Mouse (Mus musculus): ENCODE results near the gene Oca2. TPM values are rescaled to one million over a fixed set of nuclear protein-coding genes. Genes with fewer than 3 reads are reported as not detected.

Gene Oca2
- polyA plus RNA-seq, 2 experiments: not detected

GRCm38 (mm10) chr7:56254568-56254967, 15.0 kb downstream of the Oca2 start:
- H3K36me3 ChIP-seq (ENCODE audit: control insufficient read depth, insufficient read depth, low read length): no peaks in the 10 kb centered on the region
- DNase-seq (ENCODE audit: low spot score) (no peak), ATAC-seq (ENCODE audit: low FRiP score, low read depth) (no peak)
- no peaks in the 10 kb centered on the region for H3K4me1 ChIP-seq (ENCODE audit: control insufficient read depth, insufficient read depth, low read length)
- H3K4me3 ChIP-seq (replicated peaks; ENCODE audit: low read length): no peak overlapping the region
- H3K4me2 ChIP-seq (replicated peaks; ENCODE audit: low read depth, low read length, severe bottlenecking): no peak overlapping the region
- no peak overlapping the region for H3K9ac ChIP-seq (ENCODE audit: low read depth, low read length, severe bottlenecking)
- no peak for TF ChIP-seq POLR2A (IDR thresholded peaks at IDR 0.05; ENCODE audit: borderline replicate concordance, extremely low read depth, insufficient read depth, insufficient read length)
- no peaks in the 10 kb centered on the region for H3K27me3 ChIP-seq (ENCODE audit: control insufficient read depth, insufficient read depth, low read length)
- H3K27ac ChIP-seq (replicated peaks; ENCODE audit: low read depth, low read length): no peak overlapping the region
- H3K9me3 ChIP-seq (ENCODE audit: control insufficient read depth, low read length): no peaks in the 10 kb centered on the region
- WGBS: 77% methylated on average over 10 of the region's 10 CpGs

- TF ChIP-seq POLR2A (IDR thresholded peaks at IDR 0.05; ENCODE audit: borderline replicate concordance, extremely low read depth, insufficient read depth, insufficient read length): no peak
- DNase-seq (ENCODE audit: low spot score) (no peak), ATAC-seq (ENCODE audit: low FRiP score, low read depth) (no peak; the same call in 1 of the 2 replicates)
- H3K9ac ChIP-seq (ENCODE audit: low read depth, low read length, severe bottlenecking): no peak overlapping the region
- no peak overlapping the region for H3K27ac ChIP-seq (replicated peaks; ENCODE audit: low read depth, low read length)
- H3K4me2 ChIP-seq (replicated peaks; ENCODE audit: low read depth, low read length, severe bottlenecking): no peak overlapping the region
- no peaks in the 10 kb centered on the region for H3K36me3 ChIP-seq (ENCODE audit: control insufficient read depth, insufficient read depth, low read length)
- no peak overlapping the region for H3K4me3 ChIP-seq (replicated peaks; ENCODE audit: low read length)
- H3K27me3 ChIP-seq (ENCODE audit: control insufficient read depth, insufficient read depth, low read length): no peaks in the 10 kb centered on the region
- WGBS: 50% methylated on average over 3 of the region's 3 CpGs
- no peaks in the 10 kb centered on the region for H3K4me1 ChIP-seq (ENCODE audit: control insufficient read depth, insufficient read depth, low read length)
- no peaks in the 10 kb centered on the region for H3K9me3 ChIP-seq (ENCODE audit: control insufficient read depth, low read length)
These were observed 18.4 kb downstream of the Oca2 start for GRCm38 (mm10) chr7:56257875-56258441.

DNA sequence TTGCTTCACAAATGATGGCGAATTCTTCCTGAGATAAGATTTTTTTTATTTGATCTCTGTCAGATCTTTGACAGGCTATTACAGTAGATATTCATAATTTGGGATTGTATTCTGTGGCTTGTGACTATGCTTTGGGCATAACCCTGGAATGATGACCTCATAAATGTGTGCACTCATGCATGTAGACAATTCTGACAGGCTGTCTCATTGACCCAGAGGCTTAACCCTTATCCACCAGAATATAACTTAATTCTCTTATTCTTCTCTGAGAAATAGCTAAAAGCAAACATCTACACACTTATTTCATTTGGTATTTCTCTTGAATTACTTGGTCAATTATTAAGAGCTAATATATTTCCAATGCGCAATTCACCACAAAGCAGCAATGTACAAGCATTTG, 37.9 kb downstream of the Oca2 start:
- Histone ChIP-seq H3K27me3 (ENCODE audit: control insufficient read depth, insufficient read depth, low read length) (no peaks in the 10 kb centered on the region), H3K9me3 (ENCODE audit: control insufficient read depth, low read length) (no peaks in the 10 kb centered on the region), H3K27ac (replicated peaks; ENCODE audit: low read depth, low read length) (no peak overlapping the region), H3K4me1 (ENCODE audit: control insufficient read depth, insufficient read depth, low read length) (no peaks in the 10 kb centered on the region), H3K4me2 (replicated peaks; ENCODE audit: low read depth, low read length, severe bottlenecking) (no peak overlapping the region), H3K36me3 (ENCODE audit: control insufficient read depth, insufficient read depth, low read length) (no peaks in the 10 kb centered on the region), H3K9ac (ENCODE audit: low read depth, low read length, severe bottlenecking) (no peak overlapping the region), H3K4me3 (replicated peaks; ENCODE audit: low read length) (no peak overlapping the region)
- no peak for ATAC-seq (ENCODE audit: low FRiP score, low read depth)
- no peak for TF ChIP-seq POLR2A (IDR thresholded peaks at IDR 0.05; ENCODE audit: borderline replicate concordance, extremely low read depth, insufficient read depth, insufficient read length)
- DNase-seq (ENCODE audit: low spot score): no peak
- 90% methylated on average over 2 of the region's 2 CpGs for WGBS

- no peak for TF ChIP-seq POLR2A (IDR thresholded peaks at IDR 0.05; ENCODE audit: borderline replicate concordance, extremely low read depth, insufficient read depth, insufficient read length)
- Histone ChIP-seq H3K27me3 (ENCODE audit: control insufficient read depth, insufficient read depth, low read length) (no peaks in the 10 kb centered on the region), H3K27ac (replicated peaks; ENCODE audit: low read depth, low read length) (no peak overlapping the region), H3K4me2 (replicated peaks; ENCODE audit: low read depth, low read length, severe bottlenecking) (no peak overlapping the region), H3K4me3 (replicated peaks; ENCODE audit: low read length) (no peak overlapping the region), H3K9me3 (ENCODE audit: control insufficient read depth, low read length) (no peaks in the 10 kb centered on the region), H3K4me1 (ENCODE audit: control insufficient read depth, insufficient read depth, low read length) (no peaks in the 10 kb centered on the region), H3K9ac (ENCODE audit: low read depth, low read length, severe bottlenecking) (no peak overlapping the region), H3K36me3 (ENCODE audit: control insufficient read depth, insufficient read depth, low read length) (no peaks in the 10 kb centered on the region)
- 32% methylated on average over 6 of the region's 6 CpGs for WGBS
- DNase-seq (ENCODE audit: low spot score): peak; percentile 82
- no peak for ATAC-seq (ENCODE audit: low FRiP score, low read depth)
These were observed 52.0 kb downstream of the Oca2 start for GRCm38 (mm10) chr7:56291468-56292115.

- Histone ChIP-seq H3K36me3 (ENCODE audit: control insufficient read depth, insufficient read depth, low read length) (no peaks in the 10 kb centered on the region), H3K4me2 (replicated peaks; ENCODE audit: low read depth, low read length, severe bottlenecking) (no peak overlapping the region), H3K27me3 (ENCODE audit: control insufficient read depth, insufficient read depth, low read length) (no peaks in the 10 kb centered on the region), H3K4me3 (replicated peaks; ENCODE audit: low read length) (no peak overlapping the region), H3K9ac (ENCODE audit: low read depth, low read length, severe bottlenecking) (no peak overlapping the region), H3K27ac (replicated peaks; ENCODE audit: low read depth, low read length) (no peak overlapping the region), H3K4me1 (ENCODE audit: control insufficient read depth, insufficient read depth, low read length) (no peaks in the 10 kb centered on the region), H3K9me3 (ENCODE audit: control insufficient read depth, low read length) (no peaks in the 10 kb centered on the region)
- DNase-seq (ENCODE audit: low spot score): peak; percentile 3
- 8% methylated on average over 1 of the region's 1 CpGs for WGBS
- peak; percentile 67 for ATAC-seq (ENCODE audit: low FRiP score, low read depth)
- TF ChIP-seq POLR2A (IDR thresholded peaks at IDR 0.05; ENCODE audit: borderline replicate concordance, extremely low read depth, insufficient read depth, insufficient read length): no peak
These were observed 64.8 kb downstream of the Oca2 start for GRCm38 (mm10) chr7:56304408-56304807.
